Mouse (Mus musculus): Measurements from ENCODE around the gene Map4k4. TPM values are rescaled to one million over a fixed set of nuclear protein-coding genes. Genes with fewer than 3 reads are reported as not detected.

Map4k4 gene
- total and polyA plus RNA-seq, 3 experiments, result 0.04 to 0.21 TPM; not detected in 1

GRCm38 (mm10) chr1:39893153-39893880 lies 7.4 kb upstream of the Map4k4 start (continued):
- TF ChIP-seq ELF1 (IDR thresholded peaks at IDR 0.05; ENCODE audit: low read depth, low read length) (no peak), POLR2AphosphoS2 (IDR thresholded peaks at IDR 0.05; ENCODE audit: low read length) (no peak), TBP (IDR thresholded peaks at IDR 0.05; ENCODE audit: low read depth, low read length) (no peak), BHLHE40 (IDR thresholded peaks at IDR 0.05; ENCODE audit: borderline replicate concordance, low read depth, low read length) (no peak), ZC3H11A (IDR thresholded peaks at IDR 0.05; ENCODE audit: low read depth, low read length) (no peak)

- no peak overlapping the region for H3K4me3 ChIP-seq (ENCODE audit: control insufficient read depth in 1 of 2, insufficient read depth in 1 of 2, low read depth in 2 of 2, low read length in 2 of 2)
- DNase-seq (ENCODE audit: low read depth, low spot score), result no peak
- no peaks in the 10 kb centered on the region for H3K9me3 ChIP-seq (replicated peaks; ENCODE audit: insufficient read depth, low read length)
- H3K27me3 ChIP-seq (ENCODE audit: control insufficient read depth in 1 of 2, insufficient read depth in 2 of 2, low read length in 2 of 2), result no peaks in the 10 kb centered on the region
- H3K9ac ChIP-seq (ENCODE audit: control insufficient read depth, low read depth, low read length, poor library complexity, severe bottlenecking), result no peak overlapping the region
- H3K4me1 ChIP-seq (ENCODE audit: control insufficient read depth in 1 of 2, insufficient read depth in 2 of 2, low read length in 2 of 2), result no peaks in the 10 kb centered on the region
- H3K27ac ChIP-seq (ENCODE audit: control insufficient read depth, low read depth, low read length), result no peak overlapping the region
- H3K36me3 ChIP-seq (ENCODE audit: control insufficient read depth in 1 of 2, insufficient read depth in 2 of 2, low read length in 2 of 2), result no peaks in the 10 kb centered on the region
- TF ChIP-seq EP300 (IDR thresholded peaks at IDR 0.05; ENCODE audit: low read depth in 1 of 2, low read length in 2 of 2) (no peak), POLR2AphosphoS2 (IDR thresholded peaks at IDR 0.05; ENCODE audit: low read length) (no peak), ZKSCAN1 (IDR thresholded peaks at IDR 0.05; ENCODE audit: low read depth, low read length) (no peak), MAZ (IDR thresholded peaks at IDR 0.05; ENCODE audit: low read depth, low read length) (no peak), UBTF (IDR thresholded peaks at IDR 0.05; ENCODE audit: borderline replicate concordance, insufficient read depth, low read depth, low read length) (no peak), MXI1 (IDR thresholded peaks at IDR 0.05; ENCODE audit: low read depth, low read length) (no peak), CHD1 (IDR thresholded peaks at IDR 0.05; ENCODE audit: low read depth, low read length) (no peak), CTCF (IDR thresholded peaks at IDR 0.05 in 2 of 3, conservative IDR thresholded peaks at IDR 0.05 in 1 of 3; ENCODE audit: control insufficient read depth in 1 of 3, insufficient read depth in 1 of 3, low read depth in 2 of 3, low read length in 3 of 3, poor library complexity in 1 of 3, severe bottlenecking in 1 of 3) (no peak), POLR2A (IDR thresholded peaks at IDR 0.05; ENCODE audit: control insufficient read depth in 1 of 2, insufficient read depth in 1 of 2, low read depth in 1 of 2, low read length in 2 of 2, poor library complexity in 1 of 2) (no peak), RCOR1 (IDR thresholded peaks at IDR 0.05; ENCODE audit: low read depth, low read length) (no peak), SMC3 (IDR thresholded peaks at IDR 0.05; ENCODE audit: low read depth, low read length) (no peak), NELFE (IDR thresholded peaks at IDR 0.05; ENCODE audit: low read depth, low read length) (no peak), GABPA (IDR thresholded peaks at IDR 0.05; ENCODE audit: low read depth, low read length) (no peak), SIN3A (IDR thresholded peaks at IDR 0.05; ENCODE audit: low read length) (no peak), MEF2A (IDR thresholded peaks at IDR 0.05; ENCODE audit: extremely low read depth, insufficient replicate concordance, low read depth, low read length, poor library complexity, severe bottlenecking) (no peak), HCFC1 (IDR thresholded peaks at IDR 0.05; ENCODE audit: low read depth, low read length) (no peak), RAD21 (IDR thresholded peaks at IDR 0.05; ENCODE audit: low read depth, low read length) (no peak), TCF12 (IDR thresholded peaks at IDR 0.05; ENCODE audit: low read depth, low read length) (no peak)
- H3K79me2 ChIP-seq (ENCODE audit: control insufficient read depth, insufficient read depth, low read length, poor library complexity), result no peaks in the 10 kb centered on the region
Observed at GRCm38 (mm10) chr1:39895097-39895496, 5.6 kb upstream of the Map4k4 start.

Data from MEL (cell line).